Mouse (Mus musculus) olfactory bulb, adult 2 months (tissue): ENCODE measurements around the gene Xylb. TPM values are rescaled to one million over a fixed set of nuclear protein-coding genes. Genes with fewer than 3 reads are reported as not detected.
"Not testable (repeated sequence)": the region's sequence is repeated elsewhere in the genome, so short reads cannot be mapped to it uniquely, and the experiment has no call there.

Experiments
- H3K27ac ChIP-seq: fragments of 200-500 bp; 2 replicates; pipeline ENCODE4 v1.5.1; 2012; ENCODE audit warnings: low read depth, low read length; ENCODE audit not compliant: insufficient read depth
- H3K4me1 ChIP-seq: fragments of 200-500 bp; 2 replicates; pipeline ENCODE4 v1.6.1; 2012; ENCODE audit warnings: low read length; ENCODE audit not compliant: control insufficient read depth, insufficient read depth
- H3K4me3 ChIP-seq: fragments of 200-500 bp; 2 replicates; pipeline ENCODE4 v1.5.1; 2012; ENCODE audit warnings: mild to moderate bottlenecking, low read depth, low read length, moderate library complexity; ENCODE audit not compliant: insufficient read depth
- CTCF ChIP-seq: fragments of 200-500 bp; IDR thresholded peaks from 2 replicates; pipeline ENCODE4 v1.5.1; 2012; ENCODE audit warnings: low read depth, mild to moderate bottlenecking, low read length, moderate library complexity; ENCODE audit not compliant: insufficient read depth
- POLR2A ChIP-seq: fragments of 200-500 bp; IDR thresholded peaks from 2 replicates; pipeline ENCODE4 v1.6.1; 2012; ENCODE audit warnings: mild to moderate bottlenecking, low read depth, low read length, moderate library complexity; ENCODE audit not compliant: insufficient read depth
- WGBS: fragments of 180-500 bp; shearing (Covaris S2); methylation state at CpG from one replicate; pipeline ENCODE4 v1.1.7; 2018; 5-methylcytosine and 5-hydroxymethylcytosine counted together
- polyA plus RNA-seq: library from polyadenylated mRNA; stranded (reverse); fragments of >200 nt; gene quantifications from 2 replicates; pipeline ENCODE4 v1.2.4, GENCODE M21; 2012; ENCODE audit warnings: low replicate concordance; ENCODE audit not compliant: missing spikeins, insufficient read depth, insufficient read length

The Xylb gene
- polyA plus RNA-seq, 1 experiment: not detected

- 78% methylated on average over 6 of the region's 6 CpGs for WGBS
- Histone ChIP-seq H3K4me3 (no peak overlapping the region), H3K27ac (no peak overlapping the region), H3K4me1 (no peaks in the 10 kb centered on the region)
- TF ChIP-seq CTCF: no peak
Measured at GRCm38 (mm10) chr9:119353926-119354325, 3.3 kb upstream of the Xylb start.

- Histone ChIP-seq H3K4me1 (no peaks in the 10 kb centered on the region), H3K27ac (no peak overlapping the region)
Measured at GRCm38 (mm10) chr9:119355943-119356342, 1.2 kb upstream of the Xylb start.

DNA sequence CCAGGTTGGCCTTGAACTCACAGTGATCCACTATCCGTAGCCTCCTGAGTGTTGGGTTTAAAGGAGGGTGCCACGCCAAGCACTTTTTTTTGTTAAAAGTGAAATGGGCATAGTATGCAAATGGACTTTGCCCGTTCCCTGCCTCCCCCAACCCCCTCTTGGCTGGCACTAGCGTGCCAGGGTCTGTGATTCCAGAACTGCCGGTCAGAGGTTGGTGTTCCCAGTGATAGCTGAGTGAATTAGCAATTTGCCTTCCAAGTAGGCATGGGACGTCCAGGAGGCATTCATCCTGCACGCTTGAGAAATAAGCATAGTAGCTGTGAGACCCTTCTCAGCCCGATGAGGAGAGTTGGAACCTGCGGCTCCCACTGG lies 863 bp downstream of the Xylb start:
- Histone ChIP-seq H3K27ac (no peak overlapping the region), H3K4me1 (no peaks in the 10 kb centered on the region), H3K4me3 (no peak overlapping the region)
- TF ChIP-seq POLR2A: no peak
- no peak for TF ChIP-seq CTCF
- WGBS: 21% methylated on average over 9 of the region's 9 CpGs

More at GRCm38 (mm10) chr9:119355943-119356342, 1.2 kb upstream of the Xylb start:
- 86% methylated on average over 6 of the region's 6 CpGs for WGBS
- no peak overlapping the region for H3K4me3 ChIP-seq
- TF ChIP-seq POLR2A: no peak
- no peak for TF ChIP-seq CTCF

DNA sequence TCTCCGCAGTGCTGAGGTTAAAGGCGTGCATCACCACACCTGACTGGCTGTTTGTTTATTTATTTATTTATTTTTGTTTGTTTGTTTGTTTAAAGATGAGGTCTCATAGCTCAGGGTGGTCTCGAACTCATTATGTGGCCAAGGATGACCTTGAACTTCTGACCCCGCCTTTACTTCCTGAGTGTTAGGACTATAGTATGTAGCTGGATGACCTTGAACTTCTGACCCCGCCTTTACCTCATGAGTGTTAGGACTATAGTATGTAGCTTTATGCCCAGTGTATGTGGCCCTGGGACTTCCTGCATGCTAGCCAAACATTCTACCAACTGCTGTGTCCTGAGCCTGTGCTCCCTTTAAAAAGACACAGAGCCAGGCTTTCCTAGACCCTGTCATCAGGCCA lies 4.2 kb downstream of the Xylb start:
- 96% methylated on average over 5 of the region's 5 CpGs for WGBS
- Histone ChIP-seq H3K4me1 (no peaks in the 10 kb centered on the region), H3K27ac (no peak overlapping the region), H3K4me3 (no peak overlapping the region)
- no peak for TF ChIP-seq CTCF
- TF ChIP-seq POLR2A: no peak

DNA sequence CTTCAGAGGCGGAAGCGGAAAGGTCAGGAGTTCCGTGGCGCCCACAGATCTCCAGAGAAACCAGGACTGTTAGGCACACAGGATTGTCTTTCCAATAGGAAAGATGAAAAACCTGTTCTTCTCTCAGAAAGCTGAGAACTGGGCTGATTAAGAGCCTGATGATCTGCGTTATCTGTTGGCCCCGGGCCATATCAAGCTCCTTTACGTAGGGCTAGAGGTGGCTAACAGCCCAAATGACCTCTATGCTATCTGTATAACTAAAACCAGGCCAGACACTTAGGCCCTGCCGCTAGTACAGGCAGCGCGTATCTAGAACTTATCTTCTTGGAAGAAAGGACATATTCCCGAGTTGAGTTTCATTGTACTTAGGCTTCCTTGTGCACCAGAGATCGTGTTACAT lies 6.0 kb downstream of the Xylb start:
- Histone ChIP-seq H3K4me1 (no peaks in the 10 kb centered on the region), H3K27ac (no peak overlapping the region), H3K4me3 (no peak overlapping the region)
- TF ChIP-seq POLR2A (no peak), CTCF (no peak)
- WGBS: 94% methylated on average over 12 of the region's 12 CpGs

DNA sequence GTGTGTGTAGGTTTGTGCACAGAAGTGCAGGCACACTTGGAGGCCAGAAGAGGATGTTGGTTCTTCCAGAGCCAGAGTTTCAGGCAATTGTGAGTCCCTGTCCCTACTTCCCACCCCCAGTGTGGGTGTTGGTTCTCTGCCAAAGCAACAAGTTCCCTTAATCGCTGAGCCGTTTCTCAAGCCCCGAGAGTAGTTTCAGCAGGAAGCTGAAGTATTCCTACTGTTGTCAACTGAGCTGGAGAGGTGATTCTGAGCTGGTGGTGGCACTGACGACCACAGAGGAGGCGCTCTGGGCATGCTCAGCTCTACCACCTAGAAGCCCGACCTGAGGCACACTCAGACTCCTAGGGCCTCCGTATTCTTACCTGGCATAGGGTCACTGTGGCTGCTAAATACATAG lies 8.1 kb downstream of the Xylb start, which contains the start of gene Slc22a14:
Slc22a14 (minus strand) TSS at position 270 of the 400 bp plus-strand sequence.
- no peak for TF ChIP-seq POLR2A
- no peak for TF ChIP-seq CTCF
- Histone ChIP-seq H3K27ac (no peak within 1 kb of the TSS), H3K4me1 (no peaks in the 10 kb centered on the region), H3K4me3 (no peak within 1 kb of the TSS)
- WGBS: 64% methylated on average over 7 of the region's 7 CpGs

DNA sequence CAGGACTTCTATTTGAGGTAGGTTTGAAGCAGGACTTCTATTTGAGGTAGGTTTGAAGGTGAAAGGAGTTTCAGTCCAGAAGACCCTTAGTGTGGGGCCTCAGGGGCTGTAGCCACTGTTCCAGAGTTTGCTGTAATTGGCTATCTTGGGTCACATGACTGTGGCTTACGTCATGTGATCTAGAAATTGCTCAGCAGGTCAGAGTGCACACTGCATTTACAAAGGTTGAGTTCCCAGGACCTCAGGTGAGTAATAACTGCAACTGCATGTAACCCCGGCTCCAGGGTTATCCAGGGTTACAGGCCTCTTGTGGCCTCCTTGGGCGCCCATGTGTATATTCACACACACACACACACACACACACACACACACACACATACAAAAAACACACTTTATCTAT lies 11.2 kb downstream of the Xylb start:
- TF ChIP-seq POLR2A (no peak), CTCF (no peak)
- Histone ChIP-seq H3K27ac (no peak overlapping the region), H3K4me1 (no peaks in the 10 kb centered on the region), H3K4me3 (no peak overlapping the region)
- 94% methylated on average over 3 of the region's 3 CpGs for WGBS

DNA sequence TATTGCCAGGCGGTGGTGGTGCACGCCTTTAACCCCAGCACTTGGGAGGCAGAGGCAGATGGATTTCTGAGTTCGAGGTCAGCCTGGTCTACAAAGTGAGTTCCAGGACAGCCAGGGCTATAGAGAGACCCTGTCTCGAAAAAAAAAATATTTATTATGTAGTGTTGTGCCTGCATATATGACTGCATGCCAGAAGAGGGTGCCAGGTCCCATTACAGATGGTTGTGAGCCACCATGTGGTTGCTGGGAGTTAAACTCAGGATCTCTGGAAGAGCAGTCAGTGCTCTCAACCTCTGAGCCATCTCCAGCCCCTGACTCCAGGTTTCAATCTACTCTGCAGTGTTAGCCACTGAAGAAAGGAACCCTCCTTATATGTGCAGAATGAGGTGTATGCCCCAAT lies 13.6 kb downstream of the Xylb start:
- not testable (repeated sequence) for H3K27ac ChIP-seq, H3K4me1 ChIP-seq, H3K4me3 ChIP-seq
- WGBS: 87% methylated on average over 4 of the region's 4 CpGs

DNA sequence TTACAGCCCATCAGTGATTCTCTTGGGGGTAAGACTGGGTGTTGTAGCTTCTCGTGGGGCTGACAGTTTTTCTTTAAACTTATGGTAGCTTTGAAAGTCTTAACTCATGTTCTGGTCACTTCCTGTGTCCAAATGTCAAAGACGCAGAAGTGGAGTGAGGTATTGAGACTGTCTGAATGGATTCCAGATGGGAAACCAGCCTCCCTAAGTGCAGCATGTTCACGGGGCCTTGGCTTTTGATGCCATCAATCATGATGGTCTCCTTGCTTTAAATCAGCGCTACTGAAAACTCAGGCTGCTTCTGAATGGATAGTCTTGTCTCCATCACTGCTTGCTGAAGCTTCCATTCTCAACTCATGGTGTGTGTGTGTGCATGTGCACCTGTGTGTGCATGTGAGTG lies 14.1 kb downstream of the Xylb start:
- Histone ChIP-seq H3K4me1 (no peaks in the 10 kb centered on the region), H3K27ac (no peak overlapping the region), H3K4me3 (no peak overlapping the region)
- TF ChIP-seq POLR2A (no peak), CTCF (no peak)
- 89% methylated on average over 4 of the region's 4 CpGs for WGBS

- TF ChIP-seq POLR2A (no peak), CTCF (no peak)
- H3K4me3 ChIP-seq: no peak overlapping the region
- H3K27ac ChIP-seq: no peak overlapping the region
- no peaks in the 10 kb centered on the region for H3K4me1 ChIP-seq
- 94% methylated on average over 3 of the region's 3 CpGs for WGBS
Measured at GRCm38 (mm10) chr9:119375008-119375407, 17.8 kb downstream of the Xylb start.

GRCm38 (mm10) chr9:119375556-119375955 lies 18.4 kb downstream of the Xylb start:
- WGBS: 77% methylated on average over 6 of the region's 6 CpGs
- no peak overlapping the region for H3K27ac ChIP-seq
- H3K4me3 ChIP-seq: no peak overlapping the region
- no peak for TF ChIP-seq CTCF
- no peak for TF ChIP-seq POLR2A
- H3K4me1 ChIP-seq: no peaks in the 10 kb centered on the region
